Mouse (Mus musculus) layer of hippocampus, postnatal 14 days (tissue): ENCODE results near the gene Trmt2b. TPM values are rescaled to one million over a fixed set of nuclear protein-coding genes. Genes with fewer than 3 reads are reported as not detected.
"Not testable (repeated sequence)": the region's sequence is repeated elsewhere in the genome, so short reads cannot be mapped to it uniquely, and the experiment has no call there.

ENCODE experiments used
- DNase-seq, 2 experiments: peaks; one replicate each; pipeline ENCODE4 v3.0.0; 2021 to 2022; ENCODE audit warnings: low spot score in 2 of 2, mixed read lengths in 1 of 2
- total RNA-seq, 2 experiments: library from RNA; stranded (reverse); gene quantifications; 2 replicates each; pipeline ENCODE4 v1.2.3; 2021

The Trmt2b gene
- total RNA-seq, 2 experiments from 2014 or later, result 5.9 to 6.8 TPM

GRCm38 (mm10) chrX:134221856-134222255 lies 54.9 kb downstream of the Trmt2b start, which contains the start of gene Nox1:
Nox1 (minus strand) TSS chrX:134221956.
- DNase-seq, result no peak

- DNase-seq, result no peak
These were observed 56.2 kb downstream of the Trmt2b start for GRCm38 (mm10) chrX:134220618-134221017.

GRCm38 (mm10) chrX:134218161-134218560 lies 58.6 kb downstream of the Trmt2b start:
- DNase-seq, result no peak

GRCm38 (mm10) chrX:134211151-134211642 lies 65.6 kb downstream of the Trmt2b start:
- DNase-seq, result peak; percentile 2 to 36

- DNase-seq, result no peak
These were observed 68.3 kb downstream of the Trmt2b start for GRCm38 (mm10) chrX:134208491-134208890.

- DNase-seq, result not testable (repeated sequence)
These were observed 89.6 kb downstream of the Trmt2b start, which contains the start of gene Arl13a for GRCm38 (mm10) chrX:134187201-134187600. Arl13a (plus strand) TSS chrX:134187501.

GRCm38 (mm10) chrX:134174699-134175098 lies 102.1 kb downstream of the Trmt2b start:
- DNase-seq, result no peak

Other genes with a start within 250 kb of the Trmt2b start
- gene Cstf2, start 217.8 kb downstream of the Trmt2b start, total RNA-seq, result 100 to 1,000 TPM; 113 to 130 TPM
- gene Xkrx, start 114.9 kb downstream of the Trmt2b start, total RNA-seq, result under 1 TPM; 0.50 to 0.65 TPM
- not detected for gene Arl13a, start 89.5 kb downstream of the Trmt2b start, total RNA-seq
- gene Nox1, start 55.0 kb downstream of the Trmt2b start, total RNA-seq, result not detected
- gene Tmem35a, start 18.2 kb upstream of the Trmt2b start, total RNA-seq, result 10 to 100 TPM; 63.0 to 63.8 TPM
- gene Cenpi, start 31.1 kb upstream of the Trmt2b start, total RNA-seq, result 1 to 10 TPM; 1.6 to 2.1 TPM
- gene Drp2, start 127.6 kb upstream of the Trmt2b start, total RNA-seq, result 10 to 100 TPM; 40.8 to 47.7 TPM
- not detected for gene Taf7l, start 199.5 kb upstream of the Trmt2b start, total RNA-seq